Mouse (Mus musculus) liver, adult 2 months (tissue): Measurements from ENCODE around the gene Psmb4. TPM values are rescaled to one million over a fixed set of nuclear protein-coding genes. Genes with fewer than 3 reads are reported as not detected.
A peak's percentile ranks its signal among the peaks of the same experiment; 100 is the strongest.
"Not testable (repeated sequence)": the region's sequence is repeated elsewhere in the genome, so short reads cannot be mapped to it uniquely, and the experiment has no call there.

ENCODE experiments used
- DNase-seq: peaks from one replicate; pipeline ENCODE4 v3.0.0-alpha.2; 2011; ENCODE audit warnings: low read depth, low spot score; ENCODE audit errors: extremely low read depth
- H3K27ac ChIP-seq: fragments of 200-500 bp; replicated peaks from 2 replicates; pipeline ENCODE4 v1.5.1; 2012; ENCODE audit warnings: low read depth, mild to moderate bottlenecking, control low read depth, inconsistent platforms, low read length; ENCODE audit not compliant: insufficient read depth
- H3K27me3 ChIP-seq: fragments of 200-500 bp; 2 replicates; pipeline ENCODE4 v1.6.1; 2012; ENCODE audit warnings: mild to moderate bottlenecking, moderate library complexity, low read length, inconsistent platforms; ENCODE audit not compliant: control insufficient read depth, insufficient read depth
- H3K36me3 ChIP-seq: fragments of 200-500 bp; 2 replicates; pipeline ENCODE4 v1.6.1; 2012; ENCODE audit warnings: low read length, inconsistent platforms; ENCODE audit not compliant: control insufficient read depth, insufficient read depth
- H3K4me1 ChIP-seq: fragments of 200-500 bp; 2 replicates; pipeline ENCODE4 v1.6.1; 2011; ENCODE audit warnings: low read length; ENCODE audit not compliant: control insufficient read depth, insufficient read depth
- H3K4me3 ChIP-seq: fragments of 200-500 bp; 2 replicates; pipeline ENCODE4 v1.5.1; 2011; ENCODE audit warnings: low read depth, mild to moderate bottlenecking, control low read depth, low read length, moderate library complexity; ENCODE audit not compliant: insufficient read depth
- H3K79me2 ChIP-seq: fragments of 200-500 bp; 2 replicates; pipeline ENCODE4 v1.6.1; 2012; ENCODE audit warnings: inconsistent platforms, mild to moderate bottlenecking, low read length, moderate library complexity; ENCODE audit not compliant: control insufficient read depth, insufficient read depth
- H3K9ac ChIP-seq: fragments of 200-500 bp; 2 replicates; pipeline ENCODE4 v1.6.1; 2012; ENCODE audit warnings: low read depth, mild to moderate bottlenecking, control low read depth, inconsistent platforms, low read length
- CTCF ChIP-seq: fragments of 200-500 bp; IDR thresholded peaks from 2 replicates; pipeline ENCODE4 v1.5.1; 2011; ENCODE audit warnings: low read depth, low read length, control low read depth
- POLR2A ChIP-seq: fragments of 200-500 bp; IDR thresholded peaks from 2 replicates; pipeline ENCODE4 v1.6.1; 2011; ENCODE audit warnings: low read length, control low read depth; ENCODE audit not compliant: insufficient read depth; ENCODE audit errors: extremely low read depth
- WGBS: fragments of 180-500 bp; shearing (Covaris S2); methylation state at CpG from one replicate; pipeline ENCODE4 v1.1.7; 2018; 5-methylcytosine and 5-hydroxymethylcytosine counted together
- polyA plus RNA-seq: library from polyadenylated mRNA; depleted of rRNA; stranded (reverse); fragments of >200 nt; gene quantifications from 2 replicates; pipeline ENCODE4 v1.2.3, GENCODE M21; 2012; rRNA removed
- total RNA-seq: library from RNA; depleted of rRNA; stranded (reverse); fragments of >200 nt; gene quantifications from 2 replicates; pipeline ENCODE4 v1.2.3, GENCODE M21; 2014; rRNA removed

Gene Psmb4
- total RNA-seq (246 and 264 TPM in 2 replicates), polyA plus RNA-seq (266 and 271 TPM in 2 replicates)

- peaks cover 6% of the 10 kb centered on the region; the same call in 1 of the 2 replicates for H3K79me2 ChIP-seq
- peak within 1 kb of the TSS; percentile 85 for H3K27ac ChIP-seq
- peak within 1 kb of the TSS; percentile 80 for H3K9ac ChIP-seq
- H3K36me3 ChIP-seq, result peaks cover 17% of the 10 kb centered on the region
- peak; percentile 89 for DNase-seq
- 1% methylated on average over 61 of the region's 61 CpGs for WGBS
- H3K4me1 ChIP-seq, result peaks cover 14% of the 10 kb centered on the region
- TF ChIP-seq CTCF, result no peak
- TF ChIP-seq POLR2A, result peak; percentile 77
- no peaks in the 10 kb centered on the region for H3K27me3 ChIP-seq
- H3K4me3 ChIP-seq, result peak within 1 kb of the TSS; percentile 77
Observed at GRCm38 (mm10) chr3:94886316-94887224, at the start of gene Psmb4. Psmb4 (minus strand) TSS chr3:94886961.

DNA sequence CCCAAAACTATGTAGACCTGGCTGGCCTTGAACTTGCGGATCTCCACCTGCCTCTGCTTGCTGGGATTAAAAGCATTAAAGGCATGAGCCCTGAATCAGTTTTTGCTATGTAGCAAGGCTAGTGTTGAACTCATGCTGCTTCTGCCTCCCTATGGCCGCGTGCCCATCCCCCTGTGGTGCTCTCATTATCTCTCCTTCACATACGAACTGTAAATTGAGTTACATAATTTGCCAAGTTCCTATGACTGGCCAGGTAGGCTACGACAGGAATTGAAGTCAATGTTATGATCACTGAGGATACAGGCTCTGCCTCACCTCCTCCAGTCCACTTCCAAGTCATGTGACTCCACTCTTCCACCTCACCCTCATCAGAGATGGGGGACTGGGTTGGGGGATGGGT lies 49.4 kb upstream of the Psmb4 start:
- not testable (repeated sequence) for H3K27me3 ChIP-seq, H3K9ac ChIP-seq, DNase-seq, H3K79me2 ChIP-seq, H3K4me3 ChIP-seq, H3K27ac ChIP-seq
- 67% methylated on average over 5 of the region's 5 CpGs for WGBS
- H3K36me3 ChIP-seq, result peaks cover 10% of the 10 kb centered on the region
- H3K4me1 ChIP-seq, result peaks cover 11% of the 10 kb centered on the region

DNA sequence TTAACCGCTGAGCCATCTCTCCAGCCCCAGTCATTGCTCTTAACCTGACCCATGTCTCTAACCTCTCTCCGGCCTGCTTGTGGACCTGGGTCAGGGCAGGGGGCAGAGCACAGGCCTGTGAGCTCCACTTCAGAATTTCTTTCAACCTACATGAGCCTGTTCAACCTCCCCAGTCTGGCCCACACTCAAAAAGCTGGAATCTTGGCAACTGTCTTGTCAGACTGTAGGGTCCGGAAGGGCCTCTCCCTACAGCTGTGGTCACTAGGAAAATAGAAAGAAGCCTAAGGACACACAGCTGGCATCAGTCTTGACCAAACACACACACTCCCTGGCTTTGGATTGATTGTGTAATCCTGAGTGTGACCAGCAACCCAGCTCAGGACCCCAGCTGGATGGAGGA lies 48.6 kb upstream of the Psmb4 start:
- H3K4me1 ChIP-seq, result peaks cover 13% of the 10 kb centered on the region
- not testable (repeated sequence) for H3K36me3 ChIP-seq, H3K4me3 ChIP-seq, H3K9ac ChIP-seq, H3K79me2 ChIP-seq, H3K27me3 ChIP-seq
- DNase-seq, result peak; percentile 75
- WGBS, result 15% methylated on average over 3 of the region's 3 CpGs
- H3K27ac ChIP-seq, result peak overlapping the region; percentile 15; the same call in 1 of the 2 replicates

- Histone ChIP-seq H3K4me1 (peaks cover 13% of the 10 kb centered on the region), H3K4me3 (peak overlapping the region; percentile 31), H3K27ac (peak overlapping the region; percentile 54), H3K9ac (peak overlapping the region; percentile 54; the same call in 1 of the 2 replicates)
- DNase-seq, H3K36me3 ChIP-seq, H3K79me2 ChIP-seq, H3K27me3 ChIP-seq: not testable (repeated sequence)
- WGBS, result 66% methylated on average over 3 of the region's 3 CpGs
Observed at GRCm38 (mm10) chr3:94934564-94934963, 47.8 kb upstream of the Psmb4 start.

DNA sequence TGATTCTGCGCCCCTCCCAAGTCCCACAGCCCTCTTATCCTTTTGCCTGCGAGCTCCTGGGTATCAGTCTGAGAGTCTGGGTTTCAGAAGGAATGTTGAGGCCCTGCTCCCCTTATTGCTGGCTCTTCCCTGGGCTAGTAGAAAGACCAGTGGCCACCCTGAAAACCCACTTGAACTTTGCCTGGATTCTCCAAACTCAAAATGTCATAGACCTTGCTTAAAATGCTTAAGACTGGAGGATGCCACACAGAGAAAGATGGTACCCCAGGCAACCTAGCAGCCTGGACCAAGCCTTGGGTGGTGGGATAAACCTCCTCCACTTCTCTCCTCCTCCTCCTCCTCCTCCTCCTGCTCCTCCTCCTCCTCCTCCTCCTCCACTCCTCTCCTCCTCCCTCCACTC lies 46.8 kb upstream of the Psmb4 start:
- no CpG with 5 or more reads among the region's 2 CpGs for WGBS
- peak overlapping the region; percentile 64 for H3K9ac ChIP-seq
- not testable (repeated sequence) for H3K36me3 ChIP-seq, H3K27me3 ChIP-seq, H3K79me2 ChIP-seq, DNase-seq
- H3K4me3 ChIP-seq, result peak overlapping the region; percentile 57
- H3K27ac ChIP-seq, result peak overlapping the region; percentile 92
- peaks cover 15% of the 10 kb centered on the region for H3K4me1 ChIP-seq

GRCm38 (mm10) chr3:94932809-94933564 lies 46.2 kb upstream of the Psmb4 start, which contains the start of gene Selenbp1:
Selenbp1 (plus strand) TSS chr3:94933056.
- peak; percentile 91 for DNase-seq
- H3K4me1 ChIP-seq, result peaks cover 15% of the 10 kb centered on the region
- WGBS, result under 1% methylated on average over 16 of the region's 16 CpGs
- peak within 1 kb of the TSS; percentile 70 for H3K4me3 ChIP-seq
- TF ChIP-seq CTCF (no peak), POLR2A (peak; percentile 94)
- no peaks in the 10 kb centered on the region; the same call in 1 of the 2 replicates for H3K79me2 ChIP-seq
- no peaks in the 10 kb centered on the region for H3K27me3 ChIP-seq
- peaks cover 2% of the 10 kb centered on the region; the same call in 1 of the 2 replicates for H3K36me3 ChIP-seq
- H3K27ac ChIP-seq, result peak within 1 kb of the TSS; percentile 92
- H3K9ac ChIP-seq, result peak within 1 kb of the TSS; percentile 80

- DNase-seq, H3K9ac ChIP-seq, H3K4me3 ChIP-seq, H3K27me3 ChIP-seq, H3K79me2 ChIP-seq, H3K36me3 ChIP-seq, H3K27ac ChIP-seq: not testable (repeated sequence)
- peaks cover 15% of the 10 kb centered on the region for H3K4me1 ChIP-seq
- WGBS, result 56% methylated on average over 2 of the region's 2 CpGs
Observed at GRCm38 (mm10) chr3:94932279-94932678, 45.5 kb upstream of the Psmb4 start.

DNA sequence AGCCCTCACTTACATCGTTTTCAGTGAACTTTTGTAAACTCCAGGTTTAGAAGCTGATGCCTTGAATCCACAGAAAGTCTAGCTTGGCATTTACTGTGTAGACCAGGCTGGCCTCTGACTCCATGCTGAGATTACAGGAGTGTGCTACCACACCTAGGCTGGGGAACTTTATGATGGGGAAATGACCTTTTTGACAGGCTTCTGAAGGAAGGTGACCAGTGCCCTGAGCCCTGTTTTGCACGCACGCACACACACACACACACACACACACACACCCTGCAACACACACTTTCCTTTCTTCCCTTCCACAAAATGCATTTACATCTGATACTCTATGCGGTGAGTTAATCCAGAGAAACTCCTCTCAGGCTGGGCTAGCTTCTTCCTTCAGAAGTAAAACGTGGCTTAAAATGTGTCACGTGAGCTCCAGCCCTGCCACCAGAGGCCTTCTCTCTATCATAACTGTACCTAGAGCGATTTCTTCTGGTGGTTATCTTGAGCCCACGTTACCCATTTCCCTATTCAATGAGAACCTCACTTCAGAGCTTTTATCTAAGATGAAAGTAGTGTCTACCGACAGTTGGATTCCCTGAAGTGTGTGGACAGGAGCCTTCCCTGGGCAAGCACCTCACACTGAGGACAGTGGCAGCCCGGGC lies 44.8 kb upstream of the Psmb4 start:
- H3K36me3 ChIP-seq, H3K79me2 ChIP-seq, H3K27me3 ChIP-seq, H3K27ac ChIP-seq, DNase-seq, H3K4me3 ChIP-seq, H3K9ac ChIP-seq: not testable (repeated sequence)
- WGBS, result 96% methylated on average over 10 of the region's 10 CpGs
- peaks cover 15% of the 10 kb centered on the region for H3K4me1 ChIP-seq
